In genomic region chr9:56309079-56309478, GRCm38 (mm10) we compare ENCODE assay signal across 18 mouse cellular contexts.
DNase-seq lines count a peak whose midpoint lies in the region; ATAC-seq and TF ChIP-seq lines count a peak whose summit lies in the region.
"Had no signal": no experiment of that assay in that cellular context is flagged by ENCODE, and none has a peak within 500 bp of the region (broad histone marks: within the 10 kb centered on the region; RNA-seq: fewer than 3 reads in every experiment).

No protein-coding gene starts in this region.

- H3K4me1 ChIP-seq in forebrain, postnatal 0 days (ENCODE audit: insufficient read depth), result no peaks in the 10 kb centered on the region
- no peaks in the 10 kb centered on the region; the same call in 1 of the 2 replicates for H3K4me1 ChIP-seq in forebrain, embryonic 15.5 days
- H3K4me1 ChIP-seq in midbrain, embryonic 14.5 days (ENCODE audit: control insufficient read depth, insufficient read depth, low read length), result peaks cover 8% of the 10 kb centered on the region
- no peaks in the 10 kb centered on the region for H3K4me1 ChIP-seq in midbrain, postnatal 0 days (ENCODE audit: insufficient read depth, low read length)
- H3K4me1 ChIP-seq: intestine, embryonic 15.5 days had no signal

- no peak for TF ChIP-seq CTCF in forebrain, postnatal 0 days (IDR thresholded peaks at IDR 0.05; ENCODE audit: low read depth)
- no peak for TF ChIP-seq CTCF in midbrain, postnatal 0 days (IDR thresholded peaks at IDR 0.05)

- H3K9ac ChIP-seq in forebrain, postnatal 0 days, result no peak overlapping the region
- no peak overlapping the region for H3K9ac ChIP-seq in forebrain, embryonic 15.5 days (replicated peaks)
- H3K9ac ChIP-seq in midbrain, embryonic 14.5 days (replicated peaks; ENCODE audit: low read length), result no peak overlapping the region
- H3K9ac ChIP-seq in midbrain, postnatal 0 days (replicated peaks; ENCODE audit: low read length, poor library complexity, severe bottlenecking), result no peak overlapping the region
- H3K9ac ChIP-seq: embryonic facial prominence, embryonic 12.5 days; forebrain, embryonic 13.5 days; heart, embryonic 12.5 days; intestine, embryonic 15.5 days had no signal

- H3K4me3 ChIP-seq in forebrain, postnatal 0 days (ENCODE audit: low read depth, low read length), result no peak overlapping the region
- no peak overlapping the region for H3K4me3 ChIP-seq in forebrain, embryonic 15.5 days
- H3K4me3 ChIP-seq in midbrain, embryonic 14.5 days (replicated peaks; ENCODE audit: low read depth, low read length), result no peak overlapping the region
- no peak overlapping the region for H3K4me3 ChIP-seq in midbrain, postnatal 0 days (ENCODE audit: low read depth, low read length)
- H3K4me3 ChIP-seq: embryonic facial prominence, embryonic 12.5 days; forebrain, embryonic 13.5 days; heart, embryonic 12.5 days; intestine, embryonic 15.5 days had no signal

- no peaks in the 10 kb centered on the region for H3K9me3 ChIP-seq in forebrain, postnatal 0 days (ENCODE audit: low read length)
- no peaks in the 10 kb centered on the region for H3K9me3 ChIP-seq in forebrain, embryonic 15.5 days
- H3K9me3 ChIP-seq in midbrain, embryonic 14.5 days (ENCODE audit: control insufficient read depth, low read length), result no peaks in the 10 kb centered on the region
- no peaks in the 10 kb centered on the region for H3K9me3 ChIP-seq in midbrain, postnatal 0 days (ENCODE audit: low read length)
- H3K9me3 ChIP-seq: embryonic facial prominence, embryonic 12.5 days; forebrain, embryonic 13.5 days; heart, embryonic 12.5 days; intestine, embryonic 15.5 days had no signal

- no peaks in the 10 kb centered on the region for H3K36me3 ChIP-seq in forebrain, postnatal 0 days (ENCODE audit: insufficient read depth)
- no peaks in the 10 kb centered on the region for H3K36me3 ChIP-seq in forebrain, embryonic 15.5 days
- H3K36me3 ChIP-seq in midbrain, embryonic 14.5 days (ENCODE audit: control insufficient read depth, insufficient read depth, low read length), result no peaks in the 10 kb centered on the region
- no peaks in the 10 kb centered on the region for H3K36me3 ChIP-seq in midbrain, postnatal 0 days (ENCODE audit: insufficient read depth, low read length)
- H3K36me3 ChIP-seq: embryonic facial prominence, embryonic 12.5 days; heart, embryonic 12.5 days; intestine, embryonic 15.5 days had no signal

- H3K4me2 ChIP-seq in forebrain, postnatal 0 days (ENCODE audit: low read depth), result no peak overlapping the region
- H3K4me2 ChIP-seq in forebrain, embryonic 15.5 days (replicated peaks), result no peak overlapping the region
- H3K4me2 ChIP-seq in midbrain, embryonic 14.5 days (ENCODE audit: low read length), result no peak overlapping the region
- no peak overlapping the region for H3K4me2 ChIP-seq in midbrain, postnatal 0 days (ENCODE audit: low read depth, low read length, poor library complexity, severe bottlenecking)
- H3K4me2 ChIP-seq: embryonic facial prominence, embryonic 12.5 days; forebrain, embryonic 13.5 days; heart, embryonic 12.5 days; intestine, embryonic 15.5 days had no signal

- no peaks in the 10 kb centered on the region for H3K27me3 ChIP-seq in forebrain, postnatal 0 days (ENCODE audit: insufficient read depth, low read length)
- H3K27me3 ChIP-seq in forebrain, embryonic 15.5 days, result no peaks in the 10 kb centered on the region
- no peaks in the 10 kb centered on the region for H3K27me3 ChIP-seq in midbrain, embryonic 14.5 days (ENCODE audit: control insufficient read depth, insufficient read depth, low read length)
- H3K27me3 ChIP-seq in midbrain, postnatal 0 days (ENCODE audit: insufficient read depth, low read length), result no peaks in the 10 kb centered on the region
- H3K27me3 ChIP-seq: CH12.LX; embryonic facial prominence, embryonic 12.5 days; forebrain, embryonic 13.5 days; heart, embryonic 12.5 days; intestine, embryonic 15.5 days; Patski had no signal

- DNase-seq in forebrain, postnatal 0 days, result peak; percentile 46
- peak; percentile 61 for DNase-seq in midbrain, embryonic 14.5 days
- DNase-seq in midbrain, postnatal 0 days (ENCODE audit: low spot score), result no peak
- peak; percentile 32 for DNase-seq in brain, embryonic 18.5 days (ENCODE audit: low read depth, low spot score)
- no peak for DNase-seq in thymus, postnatal 36 days
- DNase-seq: adrenal gland, postnatal 14 days; cerebellum, adult 11 months; cerebellum, adult 9-10 months; cerebellum, postnatal 25 days; gastrocnemius, postnatal 25 days had no signal

- H3K27ac ChIP-seq in forebrain, postnatal 0 days (ENCODE audit: low read depth, low read length), result no peak overlapping the region
- H3K27ac ChIP-seq in forebrain, embryonic 15.5 days (replicated peaks), result no peak overlapping the region; the same call in 1 of the 2 replicates
- no peak overlapping the region for H3K27ac ChIP-seq in midbrain, embryonic 14.5 days (replicated peaks; ENCODE audit: low read depth, low read length)
- no peak overlapping the region for H3K27ac ChIP-seq in midbrain, postnatal 0 days (ENCODE audit: low read depth, low read length)
- H3K27ac ChIP-seq: embryonic facial prominence, embryonic 12.5 days; forebrain, embryonic 13.5 days; intestine, embryonic 15.5 days had no signal

- peak; percentile 60 for ATAC-seq in forebrain, postnatal 0 days
- no peak for ATAC-seq in forebrain, embryonic 15.5 days (replicated peaks)
- no peak for ATAC-seq in midbrain, embryonic 14.5 days (ENCODE audit: low FRiP score, low TSS enrichment)
- ATAC-seq in midbrain, postnatal 0 days (ENCODE audit: low FRiP score), result no peak
- ATAC-seq: activated CD4-positive, CD25-positive, alpha-beta regulatory T cell, adult 4 months; forebrain, embryonic 13.5 days; intestine, embryonic 15.5 days; Patski had no signal

- WGBS in forebrain, postnatal 0 days, result 31% methylated on average over 2 of the region's 2 CpGs
- WGBS in forebrain, embryonic 15.5 days, result 44% methylated on average over 2 of the region's 2 CpGs
- 38% methylated on average over 2 of the region's 2 CpGs for WGBS in midbrain, embryonic 14.5 days
- 43% methylated on average over 2 of the region's 2 CpGs for WGBS in midbrain, postnatal 0 days

Comparison
In these comparisons a context has a peak if more than half of its experiments do, and no peak if none do; other contexts are left out.
1. DNase-seq: peak in forebrain, postnatal 0 days (single experiment), midbrain, embryonic 14.5 days (single experiment) and brain, embryonic 18.5 days (single experiment); none in midbrain, postnatal 0 days (single experiment) and thymus, postnatal 36 days (0 of 2).